In genomic region chr12:3780931-3781471, GRCm38 (mm10) we compare ENCODE assay signal across 8 mouse cellular contexts. TPM values are rescaled to one million over a fixed set of nuclear protein-coding genes. Genes with fewer than 3 reads are reported as not detected.
DNase-seq lines count a peak whose midpoint lies in the region; ATAC-seq lines count a peak whose summit lies in the region.

No protein-coding gene starts in this region.

- ATAC-seq in forebrain, embryonic 14.5 days, result peak; percentile 32; the same call in 1 of the 2 replicates

- no peaks in the 10 kb centered on the region for H3K27me3 ChIP-seq in forebrain, embryonic 14.5 days (replicated peaks; ENCODE audit: control insufficient read depth, insufficient read depth, low read length)
- H3K27me3 ChIP-seq in midbrain, embryonic 10.5 days (ENCODE audit: low read depth, poor library complexity, severe bottlenecking), result no peaks in the 10 kb centered on the region

- H3K9ac ChIP-seq in forebrain, embryonic 14.5 days (ENCODE audit: low read length), result no peak overlapping the region

- H3K27ac ChIP-seq in forebrain, embryonic 14.5 days (ENCODE audit: low read depth, low read length), result peak overlapping the region; percentile 40; the same call in 1 of the 2 replicates
- H3K27ac ChIP-seq in midbrain, embryonic 10.5 days (replicated peaks), result peak overlapping the region; percentile 79

- H3K9me3 ChIP-seq in forebrain, embryonic 14.5 days (replicated peaks; ENCODE audit: control insufficient read depth, low read length), result no peaks in the 10 kb centered on the region
- H3K9me3 ChIP-seq in midbrain, embryonic 10.5 days (replicated peaks), result no peaks in the 10 kb centered on the region

- no peak overlapping the region for H3K4me3 ChIP-seq in forebrain, embryonic 14.5 days (ENCODE audit: low read depth, low read length)
- no peak overlapping the region; the same call in 1 of the 2 replicates for H3K4me3 ChIP-seq in midbrain, embryonic 10.5 days

- WGBS in forebrain, embryonic 14.5 days, result 43% methylated on average over 7 of the region's 7 CpGs
- WGBS in midbrain, embryonic 10.5 days, result 45% methylated on average over 7 of the region's 7 CpGs

- no peaks in the 10 kb centered on the region for H3K36me3 ChIP-seq in forebrain, embryonic 14.5 days (ENCODE audit: control insufficient read depth, insufficient read depth, low read length)
- 0 out of 2 replicates have a peak, but pooled peaks cover under 1% of the 10 kb centered on the region for H3K36me3 ChIP-seq in midbrain, embryonic 10.5 days

- peaks cover 22% of the 10 kb centered on the region for H3K4me1 ChIP-seq in forebrain, embryonic 14.5 days (ENCODE audit: control insufficient read depth, insufficient read depth, low read length)
- peaks cover 62% of the 10 kb centered on the region for H3K4me1 ChIP-seq in midbrain, embryonic 10.5 days

- H3K4me2 ChIP-seq in forebrain, embryonic 14.5 days (ENCODE audit: low read length), result no peak overlapping the region

- peak; percentile 28 for DNase-seq in heart, adult 8-10 months (ENCODE audit: low spot score)
- no peak for DNase-seq in heart, postnatal 4 days
- DNase-seq in Muller cell, postnatal 12 days (ENCODE audit: inconsistent ontology term), result peak; percentile 83
- peak; percentile 32 for DNase-seq in forebrain, embryonic 14.5 days (ENCODE audit: low spot score)
- DNase-seq in kidney, adult 8-10 months, result peak; percentile 45 to 51
- DNase-seq in midbrain, embryonic 10.5 days (ENCODE audit: low spot score), result peak; percentile 47
- peak; percentile 38 for DNase-seq in thymus, postnatal 25 days
- DNase-seq in frontal cortex, postnatal 10 days (ENCODE audit: low spot score in 2 of 2), result no peak

RNA-seq across cellular contexts. Expression of gene Dnmt3a, which starts 24.8 kb away (rescaled TPM):
- 10 to 100 TPM; 46.0 to 59.4 (median 50.9) TPM for total RNA-seq in heart, adult 8-10 months (2022)
- 100 to 1,000 TPM; 118 TPM for total RNA-seq in heart, postnatal 4 days (2021)
- 28.0 and 32.0 TPM in 2 replicates for polyA plus RNA-seq in forebrain, embryonic 14.5 days (2014; fragmentation: Nextera tagmentation; extraction: Ambion mirVana)
- polyA plus RNA-seq in midbrain, embryonic 10.5 days (2016; fragmentation: Nextera tagmentation; extraction: Ambion mirVana), result 92.2 and 115 TPM in 2 replicates

Comparison
In these comparisons a context has a peak if more than half of its experiments do, and no peak if none do; other contexts are left out.
1. DNase-seq: peak in heart, adult 8-10 months (single experiment), Muller cell, postnatal 12 days (single experiment), forebrain, embryonic 14.5 days (single experiment), kidney, adult 8-10 months (2 of 2), midbrain, embryonic 10.5 days (single experiment) and thymus, postnatal 25 days (single experiment); none in heart, postnatal 4 days (single experiment) and frontal cortex, postnatal 10 days (0 of 2).